Mouse (Mus musculus) testis, adult 2 months (tissue): ENCODE measurements around the gene Pitpna. TPM values are rescaled to one million over a fixed set of nuclear protein-coding genes. Genes with fewer than 3 reads are reported as not detected.
A peak's percentile ranks its signal among the peaks of the same experiment; 100 is the strongest.

Source experiments
- H3K27ac ChIP-seq: fragments of 200-500 bp; 2 replicates; pipeline ENCODE4 v1.5.1; 2012; ENCODE audit warnings: low read depth, low read length; ENCODE audit not compliant: control insufficient read depth, insufficient read depth
- H3K27me3 ChIP-seq: fragments of 200-500 bp; 2 replicates; pipeline ENCODE4 v1.6.1; 2012; ENCODE audit warnings: mild to moderate bottlenecking, low read length, moderate library complexity; ENCODE audit not compliant: control insufficient read depth, insufficient read depth
- H3K36me3 ChIP-seq: fragments of 200-500 bp; 2 replicates; pipeline ENCODE4 v1.6.1; 2012; ENCODE audit warnings: mild to moderate bottlenecking, low read length; ENCODE audit not compliant: control insufficient read depth, insufficient read depth
- H3K4me1 ChIP-seq: fragments of 200-500 bp; 2 replicates; pipeline ENCODE4 v1.6.1; 2012; ENCODE audit warnings: low read length; ENCODE audit not compliant: control insufficient read depth, insufficient read depth
- H3K4me3 ChIP-seq: fragments of 200-500 bp; 2 replicates; pipeline ENCODE4 v1.5.1; 2012; ENCODE audit warnings: low read depth, mild to moderate bottlenecking, low read length, moderate library complexity, mixed read lengths; ENCODE audit not compliant: control insufficient read depth
- CTCF ChIP-seq: fragments of 200-500 bp; IDR thresholded peaks from 2 replicates; pipeline ENCODE4 v1.5.1; 2012; ENCODE audit warnings: low read depth, mild to moderate bottlenecking, inconsistent platforms, low read length, moderate library complexity; ENCODE audit not compliant: control insufficient read depth, insufficient read depth, insufficient replicate concordance
- POLR2A ChIP-seq: fragments of 200-500 bp; IDR thresholded peaks from 2 replicates; pipeline ENCODE4 v1.6.1; 2012; ENCODE audit warnings: low read depth, mild to moderate bottlenecking, inconsistent platforms, low read length, moderate library complexity; ENCODE audit not compliant: control insufficient read depth
- polyA plus RNA-seq: library from polyadenylated mRNA; depleted of rRNA; stranded (reverse); fragments of >200 nt; gene quantifications from 2 replicates; pipeline ENCODE4 v1.2.3, GENCODE M21; 2012

Pitpna gene
- polyA plus RNA-seq, 1 experiment: 41.3 TPM

- no peak for TF ChIP-seq POLR2A
- no peak overlapping the region for H3K27ac ChIP-seq
- no peaks in the 10 kb centered on the region for H3K4me1 ChIP-seq
- H3K27me3 ChIP-seq: no peaks in the 10 kb centered on the region
- H3K36me3 ChIP-seq: no peaks in the 10 kb centered on the region; the same call in 1 of the 2 replicates
- no peak overlapping the region for H3K4me3 ChIP-seq
Observed at GRCm38 (mm10) chr11:75615556-75615955, 27.7 kb downstream of the Pitpna start.

GRCm38 (mm10) chr11:75619133-75619532 is 31.2 kb downstream of the Pitpna start:
- no peak overlapping the region for H3K27ac ChIP-seq
- no peaks in the 10 kb centered on the region; the same call in 1 of the 2 replicates for H3K36me3 ChIP-seq
- TF ChIP-seq CTCF (peak; percentile 12; the same call in 1 of the 2 replicates), POLR2A (no peak)
- no peaks in the 10 kb centered on the region for H3K4me1 ChIP-seq
- H3K27me3 ChIP-seq: no peaks in the 10 kb centered on the region
- H3K4me3 ChIP-seq: no peak overlapping the region

- TF ChIP-seq CTCF (no peak), POLR2A (no peak)
- no peaks in the 10 kb centered on the region; the same call in 1 of the 2 replicates for H3K36me3 ChIP-seq
- H3K4me1 ChIP-seq: no peaks in the 10 kb centered on the region
- H3K4me3 ChIP-seq: no peak overlapping the region
- H3K27me3 ChIP-seq: no peaks in the 10 kb centered on the region
- H3K27ac ChIP-seq: no peak overlapping the region
Observed at GRCm38 (mm10) chr11:75620136-75620780, 32.4 kb downstream of the Pitpna start.

- Histone ChIP-seq H3K27ac (no peak overlapping the region), H3K36me3 (peaks cover 2% of the 10 kb centered on the region; the same call in 1 of the 2 replicates), H3K4me3 (no peak overlapping the region), H3K4me1 (no peaks in the 10 kb centered on the region), H3K27me3 (no peaks in the 10 kb centered on the region)
- TF ChIP-seq POLR2A (no peak), CTCF (no peak)
Observed at GRCm38 (mm10) chr11:75621426-75621825, 33.5 kb downstream of the Pitpna start.

- TF ChIP-seq CTCF (no peak), POLR2A (no peak)
- Histone ChIP-seq H3K27me3 (no peaks in the 10 kb centered on the region), H3K36me3 (peaks cover 4% of the 10 kb centered on the region), H3K4me1 (no peaks in the 10 kb centered on the region), H3K4me3 (no peak overlapping the region), H3K27ac (no peak overlapping the region)
Observed at GRCm38 (mm10) chr11:75622588-75623329, 34.9 kb downstream of the Pitpna start.

GRCm38 (mm10) chr11:75624102-75624554 is 36.2 kb downstream of the Pitpna start:
- TF ChIP-seq CTCF (no peak), POLR2A (no peak)

GRCm38 (mm10) chr11:75625820-75626219 is 37.9 kb downstream of the Pitpna start:
- no peak overlapping the region for H3K27ac ChIP-seq
- no peak overlapping the region for H3K4me3 ChIP-seq
- H3K4me1 ChIP-seq: peaks cover 3% of the 10 kb centered on the region
- H3K27me3 ChIP-seq: no peaks in the 10 kb centered on the region
- peaks cover 4% of the 10 kb centered on the region for H3K36me3 ChIP-seq
- no peak for TF ChIP-seq POLR2A
- no peak for TF ChIP-seq CTCF

More at GRCm38 (mm10) chr11:75624102-75624554, 36.2 kb downstream of the Pitpna start:
- peaks cover 4% of the 10 kb centered on the region for H3K36me3 ChIP-seq
- H3K27me3 ChIP-seq: no peaks in the 10 kb centered on the region
- no peak overlapping the region for H3K4me3 ChIP-seq
- no peak overlapping the region for H3K27ac ChIP-seq
- no peaks in the 10 kb centered on the region for H3K4me1 ChIP-seq
